Mouse (Mus musculus) heart, adult 2 months (tissue): Measurements from ENCODE around the gene Phf5a. TPM values are rescaled to one million over a fixed set of nuclear protein-coding genes. Genes with fewer than 3 reads are reported as not detected.

Experiments used
- DNase-seq, 2 experiments: peaks; one replicate each; pipeline ENCODE4 v3.0.0; 2021
- H3K27ac ChIP-seq: fragments of 200-600 bp; 2 replicates; pipeline ENCODE4 v1.8.1; 2022
- H3K27me3 ChIP-seq: fragments of 200-500 bp; 2 replicates; pipeline ENCODE4 v1.6.1; 2012; ENCODE audit warnings: mild to moderate bottlenecking, low read length, inconsistent platforms, mixed read lengths; ENCODE audit not compliant: control insufficient read depth, insufficient read depth
- H3K36me3 ChIP-seq: fragments of 200-500 bp; 2 replicates; pipeline ENCODE4 v1.6.1; 2012; ENCODE audit warnings: low read length, inconsistent platforms; ENCODE audit not compliant: control insufficient read depth, insufficient read depth
- H3K4me1 ChIP-seq: fragments of 200-500 bp; 2 replicates; pipeline ENCODE4 v1.6.1; 2011; ENCODE audit warnings: low read length; ENCODE audit not compliant: control insufficient read depth, insufficient read depth
- H3K4me3 ChIP-seq: fragments of 200-600 bp; 2 replicates; pipeline ENCODE4 v1.8.1; 2022
- H3K79me2 ChIP-seq: fragments of 200-500 bp; replicated peaks from 2 replicates; pipeline ENCODE4 v1.6.1; 2012; ENCODE audit warnings: mild to moderate bottlenecking, inconsistent platforms, low read length, moderate library complexity, mixed read lengths; ENCODE audit not compliant: control insufficient read depth, insufficient read depth
- H3K9ac ChIP-seq: fragments of 200-500 bp; 2 replicates; pipeline ENCODE4 v1.6.1; 2012; ENCODE audit warnings: low read depth, mild to moderate bottlenecking, control low read depth, inconsistent platforms, low read length, mixed read lengths
- CTCF ChIP-seq: fragments of 200-600 bp; IDR thresholded peaks from 2 replicates; pipeline ENCODE4 v1.8.1; 2022; ENCODE audit warnings: antibody characterized with exemption, mild to moderate bottlenecking, moderate library complexity
- EP300 ChIP-seq: fragments of 200-500 bp; IDR thresholded peaks from 2 replicates; pipeline ENCODE4 v1.6.1; 2011; ENCODE audit warnings: low read depth, low read length, control low read depth; ENCODE audit not compliant: insufficient read depth
- POLR2A ChIP-seq: fragments of 200-500 bp; IDR thresholded peaks from 2 replicates; pipeline ENCODE4 v1.6.1; 2011; ENCODE audit warnings: mild to moderate bottlenecking, low read depth, low read length, control low read depth; ENCODE audit not compliant: insufficient read depth
- WGBS: fragments of 180-500 bp; shearing (Covaris S2); methylation state at CpG from one replicate; pipeline ENCODE4 v1.1.7; 2018; 5-methylcytosine and 5-hydroxymethylcytosine counted together
- intact Hi-C: fragments of 180-260 bp; cut with DNase I; formaldehyde crosslinking; loops from one replicate; pipeline ENCODE4 v1.15.1; 2025
- polyA plus RNA-seq: library from polyadenylated mRNA; depleted of rRNA; stranded (reverse); fragments of >200 nt; gene quantifications from 2 replicates; pipeline ENCODE4 v1.2.3, GENCODE M21; 2012
- total RNA-seq, 2 experiments: library from RNA; stranded (reverse); gene quantifications; 2 replicates each; pipeline ENCODE4 v1.2.3; 2021

The Phf5a gene
- total and polyA plus RNA-seq, 3 experiments: 30.2 to 36.5 (median 30.2) TPM

DNA sequence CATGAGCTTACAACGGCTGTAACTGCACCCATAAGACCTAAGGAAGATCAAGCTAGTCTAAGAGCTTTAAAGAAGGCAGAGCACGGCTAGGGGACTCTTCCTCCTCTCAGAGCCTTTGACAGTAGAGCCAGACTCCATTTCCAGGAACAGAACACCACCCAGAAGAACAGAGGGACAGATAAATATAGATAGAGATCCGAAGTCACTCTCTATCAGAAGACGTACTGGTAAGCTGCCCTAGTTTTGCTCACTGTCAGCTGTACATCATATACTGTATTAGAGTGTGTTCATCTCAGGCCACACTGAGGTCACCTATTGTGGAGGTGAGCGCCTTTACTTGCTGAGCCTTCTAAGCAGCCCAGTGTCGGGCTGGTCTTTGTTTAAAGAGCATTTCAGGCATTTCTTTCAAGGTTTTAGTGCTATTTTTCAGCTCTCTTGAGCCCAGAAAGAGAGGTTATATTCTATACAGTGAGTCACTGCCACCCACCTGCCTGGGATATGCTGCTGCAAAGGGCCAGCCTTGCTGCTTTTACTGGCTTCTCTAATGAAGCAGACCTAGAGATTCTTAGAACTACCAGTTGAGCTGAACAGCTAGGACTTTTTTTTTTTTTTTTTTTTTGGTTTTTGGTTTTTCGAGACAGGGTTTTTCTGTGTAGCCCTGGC lies 19.6 kb upstream of the Phf5a start:
- no peaks in the 10 kb centered on the region for H3K27me3 ChIP-seq
- WGBS: 75% methylated on average over 7 of the region's 7 CpGs
- H3K4me3 ChIP-seq: no peak overlapping the region
- no peak overlapping the region for H3K9ac ChIP-seq
- DNase-seq: no peak
- H3K27ac ChIP-seq: peak overlapping the region; percentile 14; the same call in 1 of the 2 replicates
- H3K4me1 ChIP-seq: peaks cover 7% of the 10 kb centered on the region
- peaks cover 36% of the 10 kb centered on the region for H3K36me3 ChIP-seq
- no peak for TF ChIP-seq CTCF
- TF ChIP-seq EP300: no peak
- no peak for TF ChIP-seq POLR2A
- intact Hi-C loops: no loop called here
- peaks cover 3% of the 10 kb centered on the region; the same call in 1 of the 2 replicates for H3K79me2 ChIP-seq

DNA sequence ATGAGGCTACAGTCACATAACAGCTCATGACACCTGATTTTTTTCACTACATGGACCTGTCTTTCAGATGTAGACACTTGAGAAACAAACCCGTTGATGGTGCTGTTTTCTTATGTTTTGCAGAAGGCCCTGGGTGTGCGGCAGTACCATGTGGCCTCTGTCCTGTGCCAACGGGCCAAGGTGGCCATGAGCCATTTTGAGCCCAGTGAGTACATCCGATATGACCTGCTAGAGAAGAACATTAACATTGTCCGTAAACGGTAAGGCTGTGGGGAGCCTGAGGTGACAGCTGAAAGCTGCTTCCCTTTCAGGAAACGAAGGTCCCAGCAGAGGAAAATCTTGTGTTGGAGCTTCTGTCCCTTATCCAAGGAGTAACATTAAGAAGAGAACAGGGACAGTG lies 17.5 kb upstream of the Phf5a start:
- Histone ChIP-seq H3K27ac (peak overlapping the region; percentile 68), H3K4me3 (no peak overlapping the region), H3K4me1 (peaks cover 8% of the 10 kb centered on the region), H3K27me3 (no peaks in the 10 kb centered on the region), H3K9ac (no peak overlapping the region), H3K79me2 (peaks cover 10% of the 10 kb centered on the region), H3K36me3 (peaks cover 43% of the 10 kb centered on the region)
- 59% methylated on average over 7 of the region's 7 CpGs for WGBS
- DNase-seq: peak; percentile 41 to 58
- no peak for TF ChIP-seq CTCF
- TF ChIP-seq POLR2A: no peak
- no peak for TF ChIP-seq EP300
- intact Hi-C loops: no loop called here

DNA sequence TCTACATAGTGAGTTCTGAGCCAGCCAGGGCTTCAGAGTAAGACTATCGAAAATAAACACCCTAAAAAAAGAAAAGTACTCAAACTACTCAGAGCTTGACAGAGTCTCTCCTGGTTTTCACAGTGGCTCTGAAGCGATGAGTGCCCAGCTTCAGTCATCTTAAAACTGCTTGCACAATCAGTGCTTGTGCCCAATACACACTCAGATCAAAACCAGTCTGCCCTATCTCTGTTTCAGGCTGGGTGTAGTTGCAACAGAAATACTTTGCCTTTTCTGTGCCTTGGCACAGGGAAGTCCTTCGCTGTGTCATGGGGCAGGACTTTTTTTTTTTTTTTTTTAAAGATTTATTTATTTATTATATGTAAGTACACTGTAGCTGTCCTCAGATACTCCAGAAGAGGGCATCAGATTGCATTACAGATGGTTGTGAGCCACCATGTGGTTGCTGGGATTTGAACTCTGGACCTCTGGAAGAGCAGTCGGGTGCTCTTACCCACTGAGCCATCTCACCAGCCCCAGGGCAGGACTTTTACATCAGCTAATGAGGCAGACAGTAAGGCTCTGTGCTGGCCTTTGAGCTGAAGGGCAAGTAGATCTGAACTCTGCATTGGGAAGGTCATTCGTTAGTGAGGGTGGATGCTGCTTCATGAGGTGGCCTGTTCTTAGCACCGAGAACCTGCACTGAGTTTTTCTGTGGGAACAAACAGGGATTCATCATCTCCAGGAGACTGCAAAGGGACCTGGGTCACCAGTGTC lies 15.3 kb upstream of the Phf5a start:
- peaks cover 16% of the 10 kb centered on the region for H3K4me1 ChIP-seq
- peak overlapping the region; percentile 47 for H3K27ac ChIP-seq
- H3K36me3 ChIP-seq: peaks cover 46% of the 10 kb centered on the region
- no peak overlapping the region for H3K4me3 ChIP-seq
- no peaks in the 10 kb centered on the region for H3K27me3 ChIP-seq
- no peak overlapping the region for H3K9ac ChIP-seq
- intact Hi-C loops: no loop called here
- DNase-seq: no peak
- TF ChIP-seq POLR2A (no peak), EP300 (0 out of 2 replicates have a peak, but pooled peaks have one; percentile 7)
- H3K79me2 ChIP-seq: peaks cover 16% of the 10 kb centered on the region
- 62% methylated on average over 6 of the region's 6 CpGs for WGBS

DNA sequence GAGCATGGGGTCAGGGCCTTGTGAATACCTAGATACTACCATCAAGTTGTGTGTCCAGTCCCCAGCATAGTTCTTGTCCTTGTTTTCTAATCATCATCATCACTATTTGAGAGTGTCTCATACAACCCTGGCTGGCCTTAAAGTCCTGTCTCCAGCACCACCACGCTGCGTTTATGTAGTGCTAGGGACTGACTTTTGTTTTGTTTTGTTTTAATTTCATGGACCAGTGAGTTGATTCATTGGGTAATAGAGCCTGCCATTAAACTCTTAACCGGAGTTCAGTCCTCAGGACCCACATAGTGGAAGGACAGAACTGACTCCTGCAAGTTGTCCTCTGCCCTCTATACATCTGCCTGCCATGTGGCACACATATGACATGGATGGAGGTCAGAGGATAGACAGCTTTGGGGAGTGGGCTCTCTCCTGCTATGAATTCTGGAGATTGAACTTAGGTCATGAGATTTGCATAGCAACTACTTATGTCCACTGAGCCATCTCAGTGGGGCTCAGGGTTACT lies 13.8 kb upstream of the Phf5a start:
- Histone ChIP-seq H3K27ac (peak overlapping the region; percentile 0; the same call in 1 of the 2 replicates), H3K4me3 (no peak overlapping the region), H3K36me3 (peaks cover 47% of the 10 kb centered on the region), H3K9ac (0 out of 2 replicates have a peak overlapping the region, but pooled peaks have one; percentile 18), H3K27me3 (no peaks in the 10 kb centered on the region), H3K79me2 (peaks cover 22% of the 10 kb centered on the region), H3K4me1 (peaks cover 20% of the 10 kb centered on the region)
- 69% methylated on average over 3 of the region's 3 CpGs for WGBS
- TF ChIP-seq POLR2A: no peak
- no peak for TF ChIP-seq EP300
- no peak for TF ChIP-seq CTCF
- intact Hi-C loops: no loop called here
- no peak for DNase-seq

DNA sequence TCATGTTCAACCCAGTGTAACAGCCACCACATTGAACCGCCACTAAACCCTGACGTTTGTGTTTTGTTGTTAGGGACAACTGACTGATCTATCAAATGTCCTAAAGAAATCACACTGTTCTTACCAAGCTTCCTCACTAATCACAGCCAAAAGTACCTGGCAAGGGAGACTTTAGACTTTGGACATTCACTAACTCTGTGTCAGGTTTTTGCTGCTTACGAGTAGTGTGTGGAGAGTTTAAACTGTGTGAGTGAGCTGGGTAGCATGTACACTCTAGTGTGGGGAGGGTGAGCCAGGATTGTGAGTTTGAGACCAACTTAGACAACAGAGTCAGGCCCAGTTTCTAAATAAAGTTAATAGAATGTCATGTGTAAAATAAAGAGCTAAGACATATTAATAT lies 10.6 kb upstream of the Phf5a start:
- no peak overlapping the region for H3K27ac ChIP-seq
- peaks cover 22% of the 10 kb centered on the region for H3K4me1 ChIP-seq
- peaks cover 42% of the 10 kb centered on the region for H3K36me3 ChIP-seq
- no peaks in the 10 kb centered on the region for H3K27me3 ChIP-seq
- H3K79me2 ChIP-seq: peaks cover 24% of the 10 kb centered on the region
- no peak overlapping the region for H3K4me3 ChIP-seq
- WGBS: 74% methylated on average over 3 of the region's 3 CpGs
- intact Hi-C loops: no loop called here
- H3K9ac ChIP-seq: no peak overlapping the region
- no peak for DNase-seq
- TF ChIP-seq CTCF (no peak), EP300 (no peak), POLR2A (no peak)
